Mouse (Mus musculus) cerebellum, postnatal 25 days (tissue): ENCODE measurements at regions not wholly inside any gene's neighbourhood (a gene's known extent, or its start where the extent isn't known, plus 50 kb on each side); places are given as distances from the start of the nearest gene placed in this dataset.
A peak's percentile ranks its signal among the peaks of the same experiment; 100 is the strongest.

Source experiments
- DNase-seq, 2 experiments: peaks; one replicate each; pipeline ENCODE4 v3.0.0; 2021; ENCODE audit warnings: mixed read lengths in 2 of 2

- no peak for DNase-seq
Observed at GRCm38 (mm10) chr6:50973231-50973654, 319.0 kb upstream of the Npvf start.

GRCm38 (mm10) chr6:50973815-50974214, 319.6 kb upstream of the Npvf start:
- DNase-seq: no peak

GRCm38 (mm10) chr6:50974961-50975360, 320.7 kb upstream of the Npvf start:
- DNase-seq: no peak

- DNase-seq: no peak
Observed at GRCm38 (mm10) chr6:50976973-50977372, 322.7 kb upstream of the Npvf start.

- no peak for DNase-seq
Observed at GRCm38 (mm10) chr6:50977381-50977780, 323.1 kb upstream of the Npvf start.

GRCm38 (mm10) chr6:50978016-50978415, 323.8 kb upstream of the Npvf start:
- DNase-seq: no peak

- DNase-seq: no peak
Observed at GRCm38 (mm10) chr6:50978571-50978970, 324.3 kb upstream of the Npvf start.

GRCm38 (mm10) chr6:50979764-50980163, 325.5 kb upstream of the Npvf start:
- no peak for DNase-seq

GRCm38 (mm10) chr6:50980311-50980710, 326.1 kb upstream of the Npvf start:
- no peak for DNase-seq

GRCm38 (mm10) chr6:50981702-50982309, 327.6 kb upstream of the Npvf start:
- DNase-seq: no peak

GRCm38 (mm10) chr6:50982856-50983255, 328.6 kb upstream of the Npvf start:
- no peak for DNase-seq

GRCm38 (mm10) chr6:50983511-50984099, 329.4 kb upstream of the Npvf start:
- no peak for DNase-seq

GRCm38 (mm10) chr6:50984157-50984905, 330.1 kb upstream of the Npvf start:
- DNase-seq: peak; percentile 13 to 39

- DNase-seq: no peak
Observed at GRCm38 (mm10) chr6:50986270-50986924, 332.2 kb upstream of the Npvf start.

- DNase-seq: no peak
Observed at GRCm38 (mm10) chr6:50988561-50988960, 334.3 kb upstream of the Npvf start.

GRCm38 (mm10) chr6:50991528-50992125, 337.4 kb upstream of the Npvf start:
- DNase-seq: no peak

GRCm38 (mm10) chr6:50993952-50994351, 339.7 kb upstream of the Npvf start:
- no peak for DNase-seq

GRCm38 (mm10) chr6:51002713-51003112, 348.5 kb upstream of the Npvf start:
- no peak for DNase-seq

- no peak for DNase-seq
Observed at GRCm38 (mm10) chr6:51006074-51006591, 351.9 kb upstream of the Npvf start.

- no peak for DNase-seq
Observed at GRCm38 (mm10) chr6:51009526-51010340, 355.5 kb upstream of the Npvf start.

- DNase-seq: no peak
Observed at GRCm38 (mm10) chr6:51010536-51010935, 356.3 kb upstream of the Npvf start.
